Mouse (Mus musculus) kidney, adult 2 months (tissue): Measurements from ENCODE around the gene Mcfd2. TPM values are rescaled to one million over a fixed set of nuclear protein-coding genes. Genes with fewer than 3 reads are reported as not detected.
"Not testable (repeated sequence)": the region's sequence is repeated elsewhere in the genome, so short reads cannot be mapped to it uniquely, and the experiment has no call there.

Experiments used
- DNase-seq: peaks from one replicate; pipeline ENCODE4 v3.0.0; 2021
- H3K27ac ChIP-seq: fragments of 200-500 bp; 2 replicates; pipeline ENCODE4 v1.5.1; 2012; ENCODE audit warnings: low read depth, low read length, control low read depth, inconsistent platforms; ENCODE audit not compliant: insufficient read depth
- H3K27me3 ChIP-seq: fragments of 200-500 bp; replicated peaks from 2 replicates; pipeline ENCODE4 v1.6.1; 2012; ENCODE audit warnings: mild to moderate bottlenecking, moderate library complexity, low read length, inconsistent platforms; ENCODE audit not compliant: control insufficient read depth, insufficient read depth
- H3K36me3 ChIP-seq: fragments of 200-500 bp; 2 replicates; pipeline ENCODE4 v1.6.1; 2012; ENCODE audit warnings: mild to moderate bottlenecking, moderate library complexity, low read length, inconsistent platforms; ENCODE audit not compliant: control insufficient read depth, insufficient read depth
- H3K4me1 ChIP-seq: fragments of 200-500 bp; 2 replicates; pipeline ENCODE4 v1.6.1; 2011; ENCODE audit warnings: low read length; ENCODE audit not compliant: control insufficient read depth, insufficient read depth
- H3K4me3 ChIP-seq: fragments of 200-500 bp; 2 replicates; pipeline ENCODE4 v1.5.1; 2011; ENCODE audit warnings: mild to moderate bottlenecking, low read depth, low read length, control low read depth; ENCODE audit not compliant: insufficient read depth
- CTCF ChIP-seq: fragments of 200-500 bp; conservative IDR thresholded peaks from 2 replicates; pipeline ENCODE4 v1.5.1; 2011; ENCODE audit warnings: low read depth, mild to moderate bottlenecking, control low read depth, low read length, moderate library complexity, mixed read lengths; ENCODE audit not compliant: insufficient read depth, insufficient read length
- POLR2A ChIP-seq: fragments of 200-500 bp; IDR thresholded peaks from one replicate; pipeline ENCODE4 v1.6.1; 2011; ENCODE audit warnings: low read depth, low read length, control low read depth
- WGBS: fragments of 180-500 bp; shearing (Covaris S2); methylation state at CpG from one replicate; pipeline ENCODE4 v1.1.7; 2018; 5-methylcytosine and 5-hydroxymethylcytosine counted together
- polyA plus RNA-seq: library from polyadenylated mRNA; depleted of rRNA; stranded (reverse); fragments of >200 nt; gene quantifications from 2 replicates; pipeline ENCODE4 v1.2.3, GENCODE M21; 2012

Mcfd2 gene
- polyA plus RNA-seq, 1 experiment: 159 TPM

- H3K4me1 ChIP-seq: peaks cover 35% of the 10 kb centered on the region
- no peak for DNase-seq
- H3K36me3 ChIP-seq: no peaks in the 10 kb centered on the region
- TF ChIP-seq CTCF (no peak), POLR2A (no peak)
- H3K27ac ChIP-seq: 0 out of 2 replicates have a peak overlapping the region, but pooled peaks have one; percentile 8
- no peak overlapping the region for H3K4me3 ChIP-seq
- WGBS: 69% methylated on average over 12 of the region's 12 CpGs
- no peaks in the 10 kb centered on the region for H3K27me3 ChIP-seq
These were observed 43.5 kb upstream of the Mcfd2 start for GRCm38 (mm10) chr17:87309073-87309788.

- Histone ChIP-seq H3K36me3 (no peaks in the 10 kb centered on the region), H3K4me1 (peaks cover 35% of the 10 kb centered on the region), H3K27me3 (no peaks in the 10 kb centered on the region), H3K4me3 (peak overlapping the region; percentile 48), H3K27ac (peak overlapping the region; percentile 75)
- TF ChIP-seq CTCF (no peak), POLR2A (no peak)
- peak; percentile 54 for DNase-seq
- 50% methylated on average over 8 of the region's 8 CpGs for WGBS
These were observed 41.0 kb upstream of the Mcfd2 start for GRCm38 (mm10) chr17:87306746-87307145.

GRCm38 (mm10) chr17:87305065-87305464, 39.3 kb upstream of the Mcfd2 start:
- peak overlapping the region; percentile 80 for H3K27ac ChIP-seq
- peaks cover 33% of the 10 kb centered on the region for H3K4me1 ChIP-seq
- no peak for DNase-seq
- WGBS: 74% methylated on average over 8 of the region's 8 CpGs
- H3K4me3 ChIP-seq: no peak overlapping the region
- no peaks in the 10 kb centered on the region for H3K36me3 ChIP-seq
- no peaks in the 10 kb centered on the region for H3K27me3 ChIP-seq
- TF ChIP-seq POLR2A: no peak
- TF ChIP-seq CTCF: no peak

- WGBS: 42% methylated on average over 11 of the region's 11 CpGs
- no peak for TF ChIP-seq POLR2A
- TF ChIP-seq CTCF: no peak
- peak; percentile 93 for DNase-seq
- Histone ChIP-seq H3K27ac (peak overlapping the region; percentile 80), H3K4me1 (peaks cover 33% of the 10 kb centered on the region), H3K36me3 (no peaks in the 10 kb centered on the region), H3K27me3 (no peaks in the 10 kb centered on the region), H3K4me3 (no peak overlapping the region)
These were observed 38.6 kb upstream of the Mcfd2 start for GRCm38 (mm10) chr17:87304151-87304894.

- TF ChIP-seq POLR2A (no peak), CTCF (no peak)
- Histone ChIP-seq H3K4me1 (peaks cover 48% of the 10 kb centered on the region), H3K27ac (peak overlapping the region; percentile 44), H3K4me3 (no peak overlapping the region), H3K36me3 (no peaks in the 10 kb centered on the region), H3K27me3 (no peaks in the 10 kb centered on the region)
- WGBS: 39% methylated on average over 13 of the region's 13 CpGs
- DNase-seq: no peak
These were observed 36.5 kb upstream of the Mcfd2 start for GRCm38 (mm10) chr17:87302014-87302794.

GRCm38 (mm10) chr17:87301607-87302006, 35.9 kb upstream of the Mcfd2 start:
- DNase-seq: not testable (repeated sequence)
- WGBS: 80% methylated on average over 9 of the region's 9 CpGs

GRCm38 (mm10) chr17:87300340-87300739, 34.6 kb upstream of the Mcfd2 start:
- TF ChIP-seq CTCF (no peak), POLR2A (no peak)
- WGBS: 89% methylated on average over 10 of the region's 10 CpGs
- H3K27me3 ChIP-seq: no peaks in the 10 kb centered on the region

More at GRCm38 (mm10) chr17:87301607-87302006, 35.9 kb upstream of the Mcfd2 start:
- H3K4me3 ChIP-seq, H3K27ac ChIP-seq, H3K27me3 ChIP-seq, H3K36me3 ChIP-seq: not testable (repeated sequence)
- peaks cover 48% of the 10 kb centered on the region for H3K4me1 ChIP-seq

More at GRCm38 (mm10) chr17:87300340-87300739, 34.6 kb upstream of the Mcfd2 start:
- Histone ChIP-seq H3K36me3 (no peaks in the 10 kb centered on the region), H3K4me1 (peaks cover 48% of the 10 kb centered on the region), H3K4me3 (no peak overlapping the region), H3K27ac (no peak overlapping the region)
- DNase-seq: no peak
